Mouse (Mus musculus) hindlimb bud, embryonic 11.5 days (tissue): ENCODE results near the gene Atp2c2.

Source experiments
- DNase-seq: peaks from one replicate; pipeline ENCODE4 v3.0.0-alpha.2; 2012; ENCODE audit warnings: low read depth, low spot score; ENCODE audit errors: extremely low spot score

Atp2c2 gene

DNA sequence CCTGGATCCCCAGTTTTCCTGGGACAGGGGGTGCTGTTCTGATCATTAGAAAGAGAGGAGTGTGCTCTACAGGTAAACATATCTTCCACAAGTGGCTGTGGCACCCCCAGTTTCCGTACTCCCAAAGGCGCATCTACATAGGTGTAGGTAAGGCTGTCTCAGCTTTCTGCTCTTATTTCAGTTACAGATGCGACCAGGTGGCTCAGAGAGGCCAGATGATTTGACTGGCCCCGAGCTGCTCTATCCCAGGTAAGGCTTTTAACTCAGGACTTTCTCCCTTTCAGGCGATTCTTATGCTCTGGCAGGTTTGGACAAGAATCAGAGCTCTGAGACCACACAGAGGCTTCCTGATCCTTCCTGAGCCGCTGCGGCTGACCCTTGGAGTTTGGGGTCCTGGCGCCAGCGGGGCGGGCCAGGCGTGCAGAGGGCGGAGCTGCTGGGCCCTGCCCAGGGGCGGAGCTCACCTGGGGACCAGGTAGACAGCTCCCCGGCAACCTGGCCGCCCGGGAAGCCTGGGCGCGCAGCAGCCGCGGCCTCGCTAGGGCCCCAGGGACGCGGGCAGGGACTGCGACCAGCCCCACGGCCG is at the start of gene Atp2c2:
TSS of gene Atp2c2 (plus strand) at position 461 of the 586 bp plus-strand sequence.
- DNase-seq = no peak

- no peak for DNase-seq
Observed at GRCm38 (mm10) chr8:119651324-119651723, 48.5 kb upstream of the Atp2c2 start.

- DNase-seq = no peak
Observed at GRCm38 (mm10) chr8:119656709-119657464, 42.9 kb upstream of the Atp2c2 start.

DNA sequence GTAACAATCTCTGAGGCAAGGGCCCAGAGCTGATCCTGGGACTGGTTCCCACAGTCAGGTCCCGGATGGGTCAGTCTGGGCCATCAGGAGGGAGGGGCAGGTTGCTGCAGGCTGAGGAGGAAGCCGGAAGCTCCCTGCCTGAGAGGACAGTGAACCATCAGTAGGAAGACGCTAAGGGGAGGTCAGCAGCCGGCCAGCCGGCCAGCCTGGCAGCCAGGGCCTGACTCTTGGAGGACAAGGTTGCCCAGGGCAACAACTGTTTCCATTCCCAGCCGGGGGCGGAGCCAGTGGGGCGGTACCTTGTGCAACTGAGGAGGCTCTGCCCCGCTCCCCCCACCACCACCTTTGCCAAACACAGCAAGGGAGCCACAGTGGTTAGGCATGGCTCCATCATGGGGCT is 38.7 kb upstream of the Atp2c2 start:
- DNase-seq = no peak

DNA sequence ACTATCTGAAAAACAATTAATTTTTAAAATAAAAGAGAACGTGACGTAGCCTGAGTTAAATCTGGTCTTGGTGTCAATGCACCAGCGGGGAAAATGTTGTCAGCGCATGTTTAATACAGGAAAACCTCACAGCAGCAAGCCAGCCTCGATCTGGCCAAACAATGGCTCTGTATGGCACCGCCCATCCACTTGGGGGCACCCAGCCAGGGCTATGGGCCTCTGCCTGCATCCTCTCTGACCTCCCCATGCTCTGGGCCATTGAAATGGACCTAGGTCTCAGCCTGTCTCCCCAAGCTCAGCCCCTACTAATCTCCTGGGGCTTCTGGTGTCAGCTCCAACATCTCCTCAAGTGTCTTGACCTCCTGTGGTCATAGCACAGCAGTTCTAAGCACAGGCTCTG is 37.9 kb upstream of the Atp2c2 start:
- no peak for DNase-seq

GRCm38 (mm10) chr8:119663440-119663839 is 36.4 kb upstream of the Atp2c2 start:
- no peak for DNase-seq

DNA sequence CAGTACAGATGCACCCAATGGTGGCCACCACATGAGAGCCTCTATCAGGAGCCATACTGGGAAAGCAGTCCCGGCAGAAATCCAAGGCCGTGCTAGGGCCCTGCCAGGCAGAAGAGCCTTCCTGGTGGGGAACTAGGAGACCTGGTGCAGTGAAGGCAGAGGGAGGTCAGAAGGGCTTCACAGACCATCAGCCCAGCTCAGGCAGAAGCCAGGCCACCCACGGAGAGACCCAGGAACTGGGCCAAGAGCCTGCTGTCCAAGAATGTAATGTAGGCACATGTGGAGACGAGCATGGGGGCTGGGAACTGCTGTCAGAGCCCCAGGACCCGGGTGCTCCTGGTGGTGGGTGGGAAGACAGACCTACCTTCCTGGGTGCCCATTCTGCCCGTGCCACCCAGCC is 34.5 kb upstream of the Atp2c2 start:
- DNase-seq = no peak

- DNase-seq = no peak
Observed at GRCm38 (mm10) chr8:119666219-119666951, 33.4 kb upstream of the Atp2c2 start, which contains the start of gene Wfdc1. Gene Wfdc1, plus strand, starts transcription at chr8:119666365.

DNA sequence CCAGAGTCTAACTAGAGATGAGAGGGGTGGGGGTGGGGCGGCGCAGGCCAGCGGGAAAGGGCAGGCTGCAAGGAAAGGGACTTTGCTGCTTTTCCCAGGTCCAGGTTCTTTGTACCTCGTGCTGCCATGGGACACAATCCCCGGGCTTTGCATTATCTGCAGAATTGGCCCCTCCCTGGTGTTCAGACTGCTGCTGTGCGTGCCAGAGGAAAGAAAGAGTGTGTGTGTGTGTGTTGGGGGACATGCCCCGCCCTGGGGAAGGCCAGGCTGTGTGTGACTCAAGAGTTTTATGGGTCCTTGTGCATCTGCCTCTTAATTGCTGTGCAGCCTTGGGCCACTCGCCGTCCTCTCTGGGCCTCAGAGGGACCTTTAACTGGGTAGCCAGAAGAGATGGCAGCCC is 31.4 kb upstream of the Atp2c2 start:
- no peak for DNase-seq

- no peak for DNase-seq
Observed at GRCm38 (mm10) chr8:119669284-119669683, 30.5 kb upstream of the Atp2c2 start.

DNA sequence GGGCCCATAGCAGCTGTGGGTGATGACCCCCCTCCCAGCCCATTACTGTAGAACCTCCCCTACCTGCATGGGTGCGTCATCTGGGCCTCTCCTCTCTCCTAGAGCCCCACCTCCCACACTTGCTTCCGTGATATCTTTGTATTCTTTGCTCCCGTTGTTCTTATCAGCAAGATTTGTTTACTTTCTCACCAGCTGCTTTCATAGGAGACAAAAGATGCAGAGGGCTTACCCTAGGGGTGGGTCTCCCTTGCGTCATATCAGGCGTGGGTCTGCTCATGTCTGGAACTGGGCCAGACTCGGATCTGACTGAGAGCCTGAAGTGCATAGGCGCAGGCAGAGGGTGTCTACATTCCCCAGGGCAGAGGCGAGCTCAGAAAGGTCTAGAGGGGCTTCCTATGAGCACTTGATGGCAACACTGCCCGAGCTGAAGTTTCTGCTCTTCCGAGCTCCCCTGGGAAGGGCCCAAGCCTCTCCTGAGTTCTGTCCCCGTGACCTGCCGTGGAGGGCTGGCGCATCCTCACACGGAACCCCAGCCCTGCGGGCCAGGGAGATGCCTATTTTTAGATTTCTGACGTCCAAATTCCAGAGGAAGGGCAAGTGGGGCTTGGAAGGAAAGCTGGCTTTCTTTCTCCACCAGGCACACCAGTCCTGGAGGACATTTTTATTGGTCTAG is 29.3 kb upstream of the Atp2c2 start:
- DNase-seq = no peak

DNA sequence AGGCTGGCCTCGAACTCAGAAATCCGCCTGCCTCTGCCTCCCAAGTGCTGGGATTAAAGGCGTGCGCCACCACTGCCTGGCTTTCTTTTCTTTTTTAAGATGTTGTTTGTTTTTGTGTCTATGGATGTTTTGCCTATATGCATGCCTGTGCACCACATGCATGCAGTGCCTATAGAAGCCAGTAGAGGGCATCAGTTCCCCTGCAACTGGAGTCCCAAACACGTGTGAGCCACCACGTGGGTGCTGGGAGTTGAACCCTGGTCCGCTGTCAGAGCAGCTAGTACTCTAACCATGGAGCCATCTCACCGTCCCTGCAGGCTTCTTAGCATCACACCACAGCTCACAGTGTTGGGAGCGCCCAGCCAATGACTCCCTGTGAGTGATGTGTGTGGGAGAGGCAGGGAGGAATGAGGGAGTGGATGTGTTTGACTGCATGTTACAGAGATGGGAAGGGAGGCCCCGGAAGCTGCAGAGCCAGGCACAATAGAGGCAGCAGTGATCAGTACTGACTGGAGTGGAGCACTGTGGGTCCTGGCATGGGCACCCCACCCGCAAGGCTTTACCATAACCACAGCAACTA is 25.7 kb upstream of the Atp2c2 start:
- no peak for DNase-seq

DNA sequence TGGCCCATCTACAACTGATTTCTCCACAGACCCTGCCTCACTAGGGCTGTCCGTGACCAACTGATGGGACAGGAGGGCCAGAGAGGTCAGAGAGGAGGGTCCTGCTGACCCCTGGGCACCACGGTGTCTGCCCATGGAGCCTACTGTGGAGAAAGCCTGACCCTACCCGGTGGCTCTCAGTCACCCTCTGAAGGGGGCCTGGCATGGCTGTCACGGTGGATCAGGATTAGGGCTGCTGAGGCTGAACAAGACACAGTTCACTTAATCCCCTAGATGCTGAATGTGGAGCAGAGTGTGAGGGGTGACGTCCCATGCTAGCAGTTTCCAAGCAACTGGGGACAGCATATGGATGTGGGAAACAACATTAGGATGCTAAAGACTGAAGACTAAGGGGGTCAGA is 24.4 kb upstream of the Atp2c2 start:
- no peak for DNase-seq

DNA sequence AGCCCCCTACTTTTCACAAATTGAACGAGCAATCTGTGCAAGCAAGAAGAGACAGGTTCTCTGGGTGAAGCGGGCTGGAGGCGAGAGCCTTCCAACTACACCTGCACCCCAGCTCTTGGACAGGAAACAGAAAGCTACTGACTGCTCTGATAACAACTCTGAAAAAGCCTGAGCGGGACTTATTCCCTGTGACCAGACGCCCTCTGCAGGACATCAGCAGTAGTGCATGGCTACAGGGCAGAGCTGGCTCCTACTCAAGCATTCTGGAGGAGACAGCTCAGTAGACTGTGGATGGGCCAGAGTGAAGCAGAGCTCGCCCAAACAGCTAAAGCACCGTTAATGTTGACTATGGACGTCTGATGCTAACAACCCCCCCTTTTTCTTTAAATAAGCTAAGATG is 23.4 kb upstream of the Atp2c2 start:
- peak; percentile 85 for DNase-seq

- DNase-seq = peak; percentile 52
Observed at GRCm38 (mm10) chr8:119678138-119678843, 21.5 kb upstream of the Atp2c2 start.

DNA sequence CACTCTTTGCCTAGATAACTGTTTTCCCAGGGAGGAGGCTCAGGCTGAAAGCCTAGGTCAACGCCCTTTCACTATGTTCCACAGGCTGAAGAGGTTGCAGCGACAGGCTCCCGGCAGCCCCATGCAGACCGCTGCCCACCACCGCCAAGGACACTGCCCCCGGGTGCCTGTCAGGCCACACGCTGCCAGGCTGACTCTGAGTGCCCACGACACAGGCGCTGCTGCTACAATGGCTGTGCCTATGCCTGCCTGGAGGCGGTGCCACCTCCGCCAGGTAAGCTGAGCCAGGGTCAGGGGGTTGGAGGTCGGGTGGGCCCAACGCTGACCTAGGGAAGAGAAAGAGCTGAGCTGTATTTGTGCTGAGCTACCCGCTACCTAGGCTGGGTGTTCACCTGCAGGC is 20.6 kb upstream of the Atp2c2 start:
- DNase-seq = no peak

DNA sequence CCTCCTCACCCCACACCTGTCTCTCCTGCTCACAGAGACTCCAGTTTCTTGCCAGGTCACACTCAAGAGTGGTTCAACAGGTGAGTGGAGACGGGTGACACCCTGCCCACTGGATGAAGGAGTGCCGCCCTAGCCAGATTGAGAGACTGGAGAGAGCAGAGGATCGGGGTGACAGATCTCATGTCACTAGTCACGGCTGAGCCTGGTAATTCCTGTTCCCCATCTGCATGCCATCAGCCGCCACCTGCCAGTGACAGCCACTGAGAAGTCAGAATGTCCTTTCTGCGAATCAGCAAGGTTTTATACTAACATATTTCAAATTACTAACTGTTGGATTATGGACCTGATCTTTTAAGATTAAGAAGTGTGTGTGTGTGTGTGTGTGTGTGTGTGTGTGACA is 9.2 kb upstream of the Atp2c2 start:
- DNase-seq = no peak

- no peak for DNase-seq
Observed at GRCm38 (mm10) chr8:119691989-119692388, 7.8 kb upstream of the Atp2c2 start.

DNA sequence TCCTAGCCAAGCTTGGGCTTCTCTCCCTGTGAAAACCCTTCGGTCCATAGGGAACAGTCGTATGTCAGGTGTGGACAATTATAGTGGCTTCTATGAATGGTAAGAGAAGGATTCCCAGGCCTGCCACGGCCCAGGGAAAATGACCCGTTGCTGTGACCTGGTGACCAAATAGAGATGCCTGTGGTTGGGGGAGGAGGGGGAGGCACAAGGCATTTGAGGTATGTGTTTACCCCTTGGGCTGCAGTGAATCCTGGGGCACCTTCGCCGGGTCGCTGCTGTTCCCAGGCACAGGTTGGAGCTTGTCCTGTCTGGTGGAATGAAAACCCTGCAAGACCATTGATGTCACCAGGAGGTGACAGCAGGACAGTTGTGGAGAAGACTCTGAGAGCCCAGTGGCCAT is 5.1 kb upstream of the Atp2c2 start:
- DNase-seq = no peak

GRCm38 (mm10) chr8:119697163-119697562 is 2.6 kb upstream of the Atp2c2 start:
- no peak for DNase-seq

GRCm38 (mm10) chr8:119698960-119699359 is 849 bp upstream of the Atp2c2 start:
- DNase-seq = no peak
